Mouse (Mus musculus) cerebellum, postnatal 10 days (tissue): ENCODE results near the gene Fgf8.

ENCODE experiments used
- DNase-seq, 2 experiments: peaks; one replicate each; pipeline ENCODE4 v3.0.0; 2021; ENCODE audit warnings: mixed read lengths in 2 of 2

The Fgf8 gene

GRCm38 (mm10) chr19:45742218-45742983 lies at the start of gene Fgf8:
Gene Fgf8, minus strand, starts transcription at chr19:45742915.
- DNase-seq: peak; percentile 26 to 38

GRCm38 (mm10) chr19:45792404-45792803 lies 49.7 kb upstream of the Fgf8 start:
- no peak for DNase-seq

- no peak for DNase-seq
Measured at GRCm38 (mm10) chr19:45789888-45790874, 47.5 kb upstream of the Fgf8 start.

- DNase-seq: no peak
Measured at GRCm38 (mm10) chr19:45789365-45789764, 46.6 kb upstream of the Fgf8 start.

GRCm38 (mm10) chr19:45788337-45788736 lies 45.6 kb upstream of the Fgf8 start:
- no peak for DNase-seq

- no peak for DNase-seq
Measured at GRCm38 (mm10) chr19:45787450-45787849, 44.7 kb upstream of the Fgf8 start.

GRCm38 (mm10) chr19:45785470-45785869 lies 42.8 kb upstream of the Fgf8 start:
- DNase-seq: no peak

- DNase-seq: no peak
Measured at GRCm38 (mm10) chr19:45783933-45784576, 41.3 kb upstream of the Fgf8 start.

- peak; percentile 98 to 99 for DNase-seq
Measured at GRCm38 (mm10) chr19:45783181-45783932, 40.6 kb upstream of the Fgf8 start, which contains the start of gene Mgea5. Gene Mgea5, minus strand, starts transcription at chr19:45783837.

GRCm38 (mm10) chr19:45782315-45783001 lies 39.7 kb upstream of the Fgf8 start:
- peak; percentile 93 for DNase-seq

GRCm38 (mm10) chr19:45781676-45782075 lies 39.0 kb upstream of the Fgf8 start:
- no peak for DNase-seq

- no peak for DNase-seq
Measured at GRCm38 (mm10) chr19:45780350-45780915, 37.7 kb upstream of the Fgf8 start.

- DNase-seq: no peak
Measured at GRCm38 (mm10) chr19:45775486-45775885, 32.8 kb upstream of the Fgf8 start.

- no peak for DNase-seq
Measured at GRCm38 (mm10) chr19:45771501-45771900, 28.8 kb upstream of the Fgf8 start.

- DNase-seq: no peak
Measured at GRCm38 (mm10) chr19:45760810-45761209, 18.1 kb upstream of the Fgf8 start.

GRCm38 (mm10) chr19:45758671-45759070 lies 16.0 kb upstream of the Fgf8 start:
- DNase-seq: no peak

GRCm38 (mm10) chr19:45753551-45753950 lies 10.8 kb upstream of the Fgf8 start:
- no peak for DNase-seq

GRCm38 (mm10) chr19:45751881-45752280 lies 9.2 kb upstream of the Fgf8 start:
- no peak for DNase-seq

GRCm38 (mm10) chr19:45749243-45750043 lies 6.7 kb upstream of the Fgf8 start, which contains the start of gene Npm3:
Gene Npm3, minus strand, starts transcription at chr19:45749591.
- DNase-seq: peak; percentile 94

GRCm38 (mm10) chr19:45748691-45749242 lies 6.1 kb upstream of the Fgf8 start:
- peak; percentile 28 to 29 for DNase-seq
